Mouse (Mus musculus) small intestine, adult 2 months (tissue): ENCODE measurements at regions not wholly inside any gene's neighbourhood (a gene's known extent, or its start where the extent isn't known, plus 50 kb on each side); places are given as distances from the start of the nearest gene placed in this dataset.

ENCODE experiments used
- H3K27ac ChIP-seq: fragments of 200-500 bp; 2 replicates; pipeline ENCODE4 v1.5.1; 2012; ENCODE audit warnings: low read depth, low read length, control low read depth, inconsistent platforms; ENCODE audit not compliant: insufficient read depth
- H3K27me3 ChIP-seq: fragments of 200-500 bp; 2 replicates; pipeline ENCODE4 v1.6.1; 2012; ENCODE audit warnings: mild to moderate bottlenecking, moderate library complexity, low read length, inconsistent platforms; ENCODE audit not compliant: control insufficient read depth, insufficient read depth
- H3K36me3 ChIP-seq: fragments of 200-500 bp; 2 replicates; pipeline ENCODE4 v1.6.1; 2012; ENCODE audit warnings: mild to moderate bottlenecking, low read length, control low read depth, inconsistent platforms; ENCODE audit not compliant: control insufficient read depth, insufficient read depth
- H3K4me1 ChIP-seq: fragments of 200-500 bp; 2 replicates; pipeline ENCODE4 v1.6.1; 2012; ENCODE audit warnings: low read length, inconsistent platforms, mixed read lengths; ENCODE audit not compliant: control insufficient read depth, insufficient read depth, insufficient read length
- H3K4me3 ChIP-seq: fragments of 200-500 bp; 2 replicates; pipeline ENCODE4 v1.5.1; 2012; ENCODE audit warnings: low read depth, mild to moderate bottlenecking, control low read depth, inconsistent platforms, low read length, moderate library complexity
- CTCF ChIP-seq: fragments of 200-500 bp; IDR thresholded peaks from 2 replicates; pipeline ENCODE4 v1.5.1; 2012; ENCODE audit warnings: low read depth, mild to moderate bottlenecking, control low read depth, inconsistent platforms, low read length, moderate library complexity, mixed read lengths; ENCODE audit not compliant: insufficient replicate concordance, insufficient read length; ENCODE audit errors: extremely low read depth
- POLR2A ChIP-seq: fragments of 200-500 bp; IDR thresholded peaks from 2 replicates; pipeline ENCODE4 v1.6.1; 2012; ENCODE audit warnings: low read depth, mild to moderate bottlenecking, control low read depth, inconsistent platforms, low read length, moderate library complexity
- WGBS: fragments of 180-500 bp; shearing (Covaris S2); methylation state at CpG from one replicate; pipeline ENCODE4 v1.1.7; 2018; 5-methylcytosine and 5-hydroxymethylcytosine counted together

- Histone ChIP-seq H3K27ac (no peak overlapping the region), H3K27me3 (no peaks in the 10 kb centered on the region), H3K4me3 (no peak overlapping the region), H3K4me1 (0 out of 2 replicates have a peak, but pooled peaks cover 2% of the 10 kb centered on the region), H3K36me3 (no peaks in the 10 kb centered on the region)
- TF ChIP-seq CTCF (no peak), POLR2A (no peak)
- WGBS = 71% methylated on average over 7 of the region's 7 CpGs
Measured at GRCm38 (mm10) chr4:142353526-142353925, 114.3 kb upstream of the Kazn start.

- WGBS = 57% methylated on average over 3 of the region's 3 CpGs
- TF ChIP-seq CTCF = no peak
- TF ChIP-seq POLR2A = no peak
- Histone ChIP-seq H3K27ac (no peak overlapping the region), H3K4me1 (0 out of 2 replicates have a peak, but pooled peaks cover 2% of the 10 kb centered on the region), H3K36me3 (no peaks in the 10 kb centered on the region), H3K27me3 (no peaks in the 10 kb centered on the region), H3K4me3 (no peak overlapping the region)
Measured at GRCm38 (mm10) chr4:142351831-142352230, 112.6 kb upstream of the Kazn start.

GRCm38 (mm10) chr4:142350986-142351385, 111.8 kb upstream of the Kazn start:
- Histone ChIP-seq H3K27me3 (no peaks in the 10 kb centered on the region), H3K27ac (no peak overlapping the region), H3K36me3 (no peaks in the 10 kb centered on the region), H3K4me1 (0 out of 2 replicates have a peak, but pooled peaks cover 2% of the 10 kb centered on the region), H3K4me3 (no peak overlapping the region)
- WGBS = 86% methylated on average over 8 of the region's 8 CpGs
- no peak for TF ChIP-seq POLR2A
- no peak for TF ChIP-seq CTCF

- Histone ChIP-seq H3K36me3 (no peaks in the 10 kb centered on the region), H3K27ac (no peak overlapping the region), H3K4me1 (0 out of 2 replicates have a peak, but pooled peaks cover 2% of the 10 kb centered on the region), H3K4me3 (no peak overlapping the region), H3K27me3 (no peaks in the 10 kb centered on the region)
- peak; percentile 68; the same call in 1 of the 2 replicates for TF ChIP-seq CTCF
- no peak for TF ChIP-seq POLR2A
- WGBS = 28% methylated on average over 6 of the region's 6 CpGs
Measured at GRCm38 (mm10) chr4:142348910-142349309, 109.7 kb upstream of the Kazn start.

GRCm38 (mm10) chr4:142342482-142343206, 103.4 kb upstream of the Kazn start:
- Histone ChIP-seq H3K27me3 (no peaks in the 10 kb centered on the region), H3K4me1 (no peaks in the 10 kb centered on the region), H3K4me3 (no peak overlapping the region), H3K36me3 (no peaks in the 10 kb centered on the region), H3K27ac (no peak overlapping the region)
- WGBS = 82% methylated on average over 19 of the region's 19 CpGs
- TF ChIP-seq POLR2A (no peak), CTCF (no peak)

- no peaks in the 10 kb centered on the region for H3K4me1 ChIP-seq
- H3K4me3 ChIP-seq = no peak overlapping the region
- no peak overlapping the region for H3K27ac ChIP-seq
- H3K36me3 ChIP-seq = no peaks in the 10 kb centered on the region
- 71% methylated on average over 4 of the region's 4 CpGs for WGBS
- H3K27me3 ChIP-seq = no peaks in the 10 kb centered on the region
- TF ChIP-seq POLR2A (no peak), CTCF (no peak)
Measured at GRCm38 (mm10) chr4:142341305-142341704, 102.1 kb upstream of the Kazn start.

GRCm38 (mm10) chr4:142340057-142340456, 100.9 kb upstream of the Kazn start:
- Histone ChIP-seq H3K4me3 (no peak overlapping the region), H3K27ac (no peak overlapping the region), H3K4me1 (no peaks in the 10 kb centered on the region), H3K27me3 (no peaks in the 10 kb centered on the region), H3K36me3 (no peaks in the 10 kb centered on the region)
- no peak for TF ChIP-seq POLR2A
- no peak for TF ChIP-seq CTCF
- WGBS = 23% methylated on average over 3 of the region's 3 CpGs

GRCm38 (mm10) chr4:142337701-142338100, 98.5 kb upstream of the Kazn start:
- TF ChIP-seq CTCF = no peak
- no peak for TF ChIP-seq POLR2A

More at GRCm38 (mm10) chr4:142337701-142338100, 98.5 kb upstream of the Kazn start:
- Histone ChIP-seq H3K27ac (no peak overlapping the region), H3K27me3 (no peaks in the 10 kb centered on the region), H3K4me3 (no peak overlapping the region), H3K36me3 (no peaks in the 10 kb centered on the region), H3K4me1 (no peaks in the 10 kb centered on the region)
- WGBS = 84% methylated on average over 8 of the region's 8 CpGs
